Mouse (Mus musculus) heart, embryonic 14.5 days (tissue): Measurements from ENCODE around the gene Tat. TPM values are rescaled to one million over a fixed set of nuclear protein-coding genes. Genes with fewer than 3 reads are reported as not detected.
A peak's percentile ranks its signal among the peaks of the same experiment; 100 is the strongest.

Experiments
- ATAC-seq: fragments of 200-750 bp; cut with Nextera tagmentation; 2 replicates; pipeline ENCODE4 v1.8.0; 2017; ENCODE audit warnings: low read depth, moderate TSS enrichment; ENCODE audit not compliant: insufficient number of reproducible peaks, insufficient read depth, low FRiP score
- H3K27ac ChIP-seq, 2 experiments: fragments of 200-500 bp in 1 of 2; fragments of 300-500 bp in 1 of 2; sonication (generic) in 1 of 2; replicated peaks in 1 of 2; 2 replicates each; pipeline ENCODE4 v1.5.1; 2012 to 2014; ENCODE audit warnings: low read depth in 2 of 2, low read length in 2 of 2, control low read depth in 1 of 2, mild to moderate bottlenecking in 1 of 2, mixed read lengths in 1 of 2; ENCODE audit not compliant: control insufficient read depth in 1 of 2, insufficient read depth in 1 of 2
- H3K27me3 ChIP-seq: fragments of 300-500 bp; sonication (generic); 2 replicates; pipeline ENCODE4 v1.6.1; 2014; ENCODE audit warnings: mild to moderate bottlenecking, low read length, control low read depth; ENCODE audit not compliant: control insufficient read depth, insufficient read depth
- H3K36me3 ChIP-seq: fragments of 300-500 bp; sonication (generic); 2 replicates; pipeline ENCODE4 v1.6.1; 2014; ENCODE audit warnings: mild to moderate bottlenecking, control low read depth, low read length, mixed read lengths; ENCODE audit not compliant: control insufficient read depth, insufficient read depth
- H3K4me1 ChIP-seq, 2 experiments: fragments of 200-500 bp in 1 of 2; fragments of 300-500 bp in 1 of 2; sonication (generic) in 1 of 2; 2 replicates each; pipeline ENCODE4 v1.6.1; 2012 to 2014; ENCODE audit warnings: low read length in 2 of 2, control low read depth in 1 of 2, mixed read lengths in 1 of 2; ENCODE audit not compliant: control insufficient read depth in 2 of 2, insufficient read depth in 2 of 2
- H3K4me2 ChIP-seq: fragments of 300-500 bp; sonication (generic); 2 replicates; pipeline ENCODE4 v1.6.1; 2014; ENCODE audit warnings: mild to moderate bottlenecking, low read length
- H3K4me3 ChIP-seq, 2 experiments: fragments of 200-500 bp in 1 of 2; fragments of 300-500 bp in 1 of 2; sonication (generic) in 1 of 2; 2 replicates each; pipeline ENCODE4 v1.5.1; 2012 to 2014; ENCODE audit warnings: low read length in 2 of 2, mild to moderate bottlenecking in 2 of 2, control low read depth in 1 of 2, low read depth in 1 of 2, moderate library complexity in 1 of 2; ENCODE audit not compliant: control insufficient read depth in 1 of 2, insufficient read depth in 1 of 2
- H3K9ac ChIP-seq: fragments of 300-500 bp; sonication (generic); 2 replicates; pipeline ENCODE4 v1.6.1; 2014; ENCODE audit warnings: mild to moderate bottlenecking, low read length
- H3K9me3 ChIP-seq: fragments of 300-500 bp; sonication (generic); 2 replicates; pipeline ENCODE4 v1.6.1; 2016; ENCODE audit warnings: low read length, control low read depth; ENCODE audit not compliant: control insufficient read depth
- WGBS: fragments of 180-500 bp; shearing (Covaris S2); extraction: QIAGEN DNeasy Blood & Tissue Kit; methylation state at CpG from one replicate; pipeline ENCODE4 v1.1.7; 2014; 5-methylcytosine and 5-hydroxymethylcytosine counted together
- polyA plus RNA-seq: library from polyadenylated mRNA; unstranded; fragments of >200 nt; fragmentation: Nextera tagmentation; extraction: Ambion mirVana; gene quantifications from 2 replicates; pipeline ENCODE4 v1.2.1, GENCODE M21; 2014

The Tat gene
- 0.11 TPM in 1 of 2 replicates, not detected in the other for polyA plus RNA-seq

GRCm38 (mm10) chr8:109990224-109990623 lies at the start of gene Tat:
Gene Tat, plus strand, starts transcription at chr8:109990437.
- Histone ChIP-seq H3K4me3 (no peak within 1 kb of the TSS), H3K9ac (no peak within 1 kb of the TSS), H3K36me3 (no peaks in the 10 kb centered on the region), H3K27me3 (no peaks in the 10 kb centered on the region; the same call in 1 of the 2 replicates), H3K4me1 (no peaks in the 10 kb centered on the region), H3K4me2 (no peak within 1 kb of the TSS), H3K9me3 (no peaks in the 10 kb centered on the region), H3K27ac (no peak within 1 kb of the TSS)
- whole genome bisulfite sequencing = 74% methylated on average over 8 of the region's 8 CpGs
- ATAC-seq = no peak

- H3K27me3 ChIP-seq = no peaks in the 10 kb centered on the region; the same call in 1 of the 2 replicates
- H3K36me3 ChIP-seq = peaks cover 34% of the 10 kb centered on the region
- 77% methylated on average over 2 of the region's 2 CpGs for WGBS
- no peak overlapping the region for H3K4me2 ChIP-seq
- no peak for ATAC-seq
- H3K4me1 ChIP-seq = 0 out of 4 replicates have a peak, but pooled peaks cover 0 to 3% of the 10 kb centered on the region in 2 experiments
- H3K27ac ChIP-seq = no peak overlapping the region
- H3K4me3 ChIP-seq = no peak overlapping the region
- H3K9me3 ChIP-seq = no peaks in the 10 kb centered on the region
- H3K9ac ChIP-seq = no peak overlapping the region
Measured at GRCm38 (mm10) chr8:109941606-109942360, 48.5 kb upstream of the Tat start.

- Histone ChIP-seq H3K27ac (no peak overlapping the region), H3K4me3 (no peak overlapping the region), H3K9ac (no peak overlapping the region), H3K4me1 (peaks cover 2 to 3% of the 10 kb centered on the region in 2 experiments; a peak in 2 of 4 replicates), H3K4me2 (no peak overlapping the region), H3K27me3 (peaks cover 19% of the 10 kb centered on the region), H3K36me3 (peaks cover 16% of the 10 kb centered on the region), H3K9me3 (no peaks in the 10 kb centered on the region)
- ATAC-seq = no peak
- 54% methylated on average over 9 of the region's 9 CpGs for WGBS
Measured at GRCm38 (mm10) chr8:109945153-109945632, 45.0 kb upstream of the Tat start.

GRCm38 (mm10) chr8:109945694-109946093 lies 44.5 kb upstream of the Tat start:
- Histone ChIP-seq H3K27me3 (peaks cover 19% of the 10 kb centered on the region), H3K4me2 (no peak overlapping the region), H3K4me1 (peaks cover 2 to 3% of the 10 kb centered on the region in 2 experiments; a peak in 2 of 4 replicates), H3K27ac (no peak overlapping the region), H3K9me3 (no peaks in the 10 kb centered on the region), H3K9ac (no peak overlapping the region), H3K4me3 (no peak overlapping the region), H3K36me3 (peaks cover 11% of the 10 kb centered on the region)
- ATAC-seq = no peak
- WGBS = 82% methylated on average over 7 of the region's 7 CpGs

GRCm38 (mm10) chr8:109946272-109946671 lies 44.0 kb upstream of the Tat start:
- peaks cover 19% of the 10 kb centered on the region for H3K27me3 ChIP-seq
- H3K9ac ChIP-seq = no peak overlapping the region
- 82% methylated on average over 7 of the region's 7 CpGs for WGBS
- H3K9me3 ChIP-seq = no peaks in the 10 kb centered on the region
- H3K36me3 ChIP-seq = 0 out of 2 replicates have a peak, but pooled peaks cover 6% of the 10 kb centered on the region
- ATAC-seq = no peak
- no peak overlapping the region for H3K4me3 ChIP-seq
- H3K4me2 ChIP-seq = no peak overlapping the region
- H3K27ac ChIP-seq = no peak overlapping the region
- H3K4me1 ChIP-seq = peaks cover 2 to 3% of the 10 kb centered on the region in 2 experiments; a peak in 2 of 4 replicates

GRCm38 (mm10) chr8:109947447-109948284 lies 42.6 kb upstream of the Tat start:
- Histone ChIP-seq H3K4me2 (peak overlapping the region; percentile 69), H3K27me3 (peaks cover 26% of the 10 kb centered on the region), H3K4me3 (peak overlapping the region; percentile 27), H3K9ac (0 out of 2 replicates have a peak overlapping the region, but pooled peaks have one; percentile 14), H3K27ac (no peak overlapping the region), H3K4me1 (peaks cover 0 to 2% of the 10 kb centered on the region in 2 experiments; a peak in 2 of 4 replicates), H3K9me3 (no peaks in the 10 kb centered on the region), H3K36me3 (0 out of 2 replicates have a peak, but pooled peaks cover 6% of the 10 kb centered on the region)
- ATAC-seq = no peak
- 3% methylated on average over 26 of the region's 26 CpGs for WGBS

- H3K27ac ChIP-seq = no peak overlapping the region
- H3K4me1 ChIP-seq = peaks cover 0 to 2% of the 10 kb centered on the region in 2 experiments; a peak in 2 of 4 replicates
- WGBS = 7% methylated on average over 19 of the region's 19 CpGs
- peak overlapping the region; percentile 69 for H3K4me2 ChIP-seq
- 0 out of 2 replicates have a peak, but pooled peaks cover 6% of the 10 kb centered on the region for H3K36me3 ChIP-seq
- H3K27me3 ChIP-seq = peaks cover 26% of the 10 kb centered on the region
- 0 out of 2 replicates have a peak overlapping the region, but pooled peaks have one; percentile 14 for H3K9ac ChIP-seq
- no peaks in the 10 kb centered on the region for H3K9me3 ChIP-seq
- peak overlapping the region; percentile 27 for H3K4me3 ChIP-seq
- no peak for ATAC-seq
Measured at GRCm38 (mm10) chr8:109948285-109948564, 42.0 kb upstream of the Tat start.
